Mouse (Mus musculus): ENCODE results near the gene Gap43. TPM values are rescaled to one million over a fixed set of nuclear protein-coding genes. Genes with fewer than 3 reads are reported as not detected.

Gap43 gene
- polyA plus RNA-seq, 1 experiment: 0.70 TPM

GRCm38 (mm10) chr16:42276216-42277141, 64.0 kb downstream of the Gap43 start:
- H3K4me1 ChIP-seq (ENCODE audit: control insufficient read depth, insufficient read depth, low read length): no peaks in the 10 kb centered on the region
- TF ChIP-seq CTCF (conservative IDR thresholded peaks at IDR 0.05; ENCODE audit: insufficient read depth, insufficient read length, low read depth, low read length) (peak; percentile 90), POLR2A (IDR thresholded peaks at IDR 0.05; ENCODE audit: low read depth, low read length) (no peak)
- peak; percentile 69 for DNase-seq
- no peak overlapping the region for H3K4me3 ChIP-seq (ENCODE audit: insufficient read depth, low read depth, low read length)
- H3K27me3 ChIP-seq (replicated peaks; ENCODE audit: control insufficient read depth, insufficient read depth, low read length): no peaks in the 10 kb centered on the region
- WGBS: 31% methylated on average over 15 of the region's 15 CpGs
- H3K36me3 ChIP-seq (ENCODE audit: control insufficient read depth, insufficient read depth, low read length): no peaks in the 10 kb centered on the region
- no peak overlapping the region for H3K27ac ChIP-seq (ENCODE audit: insufficient read depth, low read depth, low read length)

GRCm38 (mm10) chr16:42275518-42276215, 64.8 kb downstream of the Gap43 start:
- no peak for DNase-seq
- whole genome bisulfite sequencing: 46% methylated on average over 14 of the region's 14 CpGs
- H3K27ac ChIP-seq (ENCODE audit: insufficient read depth, low read depth, low read length): no peak overlapping the region
- no peak for TF ChIP-seq POLR2A (IDR thresholded peaks at IDR 0.05; ENCODE audit: low read depth, low read length)
- no peaks in the 10 kb centered on the region for H3K4me1 ChIP-seq (ENCODE audit: control insufficient read depth, insufficient read depth, low read length)
- no peaks in the 10 kb centered on the region for H3K36me3 ChIP-seq (ENCODE audit: control insufficient read depth, insufficient read depth, low read length)
- no peaks in the 10 kb centered on the region for H3K27me3 ChIP-seq (replicated peaks; ENCODE audit: control insufficient read depth, insufficient read depth, low read length)
- no peak overlapping the region for H3K4me3 ChIP-seq (ENCODE audit: insufficient read depth, low read depth, low read length)

GRCm38 (mm10) chr16:42271213-42271612, 69.2 kb downstream of the Gap43 start:
- no peaks in the 10 kb centered on the region for H3K27me3 ChIP-seq (replicated peaks; ENCODE audit: control insufficient read depth, insufficient read depth, low read length)
- H3K4me1 ChIP-seq (ENCODE audit: control insufficient read depth, insufficient read depth, low read length): no peaks in the 10 kb centered on the region
- H3K36me3 ChIP-seq (ENCODE audit: control insufficient read depth, insufficient read depth, low read length): no peaks in the 10 kb centered on the region
- 89% methylated on average over 1 of the region's 1 CpGs for WGBS
- DNase-seq: no peak
- H3K4me3 ChIP-seq (ENCODE audit: insufficient read depth, low read depth, low read length): no peak overlapping the region
- TF ChIP-seq POLR2A (IDR thresholded peaks at IDR 0.05; ENCODE audit: low read depth, low read length) (no peak), CTCF (conservative IDR thresholded peaks at IDR 0.05; ENCODE audit: insufficient read depth, insufficient read length, low read depth, low read length) (no peak)
- H3K27ac ChIP-seq (ENCODE audit: insufficient read depth, low read depth, low read length): no peak overlapping the region

- WGBS: 34% methylated on average over 2 of the region's 2 CpGs
- H3K27me3 ChIP-seq (replicated peaks; ENCODE audit: control insufficient read depth, insufficient read depth, low read length): no peaks in the 10 kb centered on the region
- no peak for DNase-seq
- H3K4me3 ChIP-seq (ENCODE audit: insufficient read depth, low read depth, low read length): no peak overlapping the region
- no peaks in the 10 kb centered on the region for H3K36me3 ChIP-seq (ENCODE audit: control insufficient read depth, insufficient read depth, low read length)
- H3K4me1 ChIP-seq (ENCODE audit: control insufficient read depth, insufficient read depth, low read length): no peaks in the 10 kb centered on the region
- TF ChIP-seq POLR2A (IDR thresholded peaks at IDR 0.05; ENCODE audit: low read depth, low read length): no peak
- TF ChIP-seq CTCF (conservative IDR thresholded peaks at IDR 0.05; ENCODE audit: insufficient read depth, insufficient read length, low read depth, low read length): no peak
- no peak overlapping the region for H3K27ac ChIP-seq (ENCODE audit: insufficient read depth, low read depth, low read length)
Observed at GRCm38 (mm10) chr16:42269587-42269967, 70.9 kb downstream of the Gap43 start.

GRCm38 (mm10) chr16:42268843-42269586, 71.4 kb downstream of the Gap43 start:
- H3K36me3 ChIP-seq (ENCODE audit: control insufficient read depth, insufficient read depth, low read length): no peaks in the 10 kb centered on the region
- no peaks in the 10 kb centered on the region for H3K4me1 ChIP-seq (ENCODE audit: control insufficient read depth, insufficient read depth, low read length)
- no peak overlapping the region for H3K4me3 ChIP-seq (ENCODE audit: insufficient read depth, low read depth, low read length)
- DNase-seq: no peak
- no peak overlapping the region for H3K27ac ChIP-seq (ENCODE audit: insufficient read depth, low read depth, low read length)
- no peak for TF ChIP-seq POLR2A (IDR thresholded peaks at IDR 0.05; ENCODE audit: low read depth, low read length)
- TF ChIP-seq CTCF (conservative IDR thresholded peaks at IDR 0.05; ENCODE audit: insufficient read depth, insufficient read length, low read depth, low read length): no peak
- 28% methylated on average over 2 of the region's 2 CpGs for WGBS
- H3K27me3 ChIP-seq (replicated peaks; ENCODE audit: control insufficient read depth, insufficient read depth, low read length): no peaks in the 10 kb centered on the region

GRCm38 (mm10) chr16:42265185-42265584, 75.3 kb downstream of the Gap43 start:
- no peaks in the 10 kb centered on the region for H3K27me3 ChIP-seq (replicated peaks; ENCODE audit: control insufficient read depth, insufficient read depth, low read length)
- no peak overlapping the region for H3K4me3 ChIP-seq (ENCODE audit: insufficient read depth, low read depth, low read length)
- DNase-seq: no peak
- WGBS: 74% methylated on average over 3 of the region's 3 CpGs
- no peaks in the 10 kb centered on the region for H3K36me3 ChIP-seq (ENCODE audit: control insufficient read depth, insufficient read depth, low read length)
- no peak overlapping the region for H3K27ac ChIP-seq (ENCODE audit: insufficient read depth, low read depth, low read length)
- H3K4me1 ChIP-seq (ENCODE audit: control insufficient read depth, insufficient read depth, low read length): no peaks in the 10 kb centered on the region
- TF ChIP-seq POLR2A (IDR thresholded peaks at IDR 0.05; ENCODE audit: low read depth, low read length) (no peak), CTCF (conservative IDR thresholded peaks at IDR 0.05; ENCODE audit: insufficient read depth, insufficient read length, low read depth, low read length) (no peak)

Data from kidney, adult 2 months (tissue).